Comparison of ENCODE assay signal across 11 mouse cellular contexts in genomic region chr6:145485986-145486605, GRCm38 (mm10).
DNase-seq lines count a peak whose midpoint lies in the region; ATAC-seq and TF ChIP-seq lines count a peak whose summit lies in the region.
"Had no signal": no experiment of that assay in that cellular context is flagged by ENCODE, and none has a peak within 500 bp of the region (broad histone marks: within the 10 kb centered on the region; RNA-seq: fewer than 3 reads in every experiment).

No protein-coding gene starts in this region.

- H3K9ac ChIP-seq in kidney, postnatal 0 days (ENCODE audit: low read depth, low read length): no peak overlapping the region
- no peak overlapping the region for H3K9ac ChIP-seq in forebrain, postnatal 0 days
- H3K9ac ChIP-seq in midbrain, embryonic 13.5 days (replicated peaks): no peak overlapping the region

- H3K9me3 ChIP-seq in kidney, postnatal 0 days (replicated peaks; ENCODE audit: low read length): no peaks in the 10 kb centered on the region
- H3K9me3 ChIP-seq in embryonic facial prominence, embryonic 10.5 days: no peaks in the 10 kb centered on the region
- H3K9me3 ChIP-seq in forebrain, postnatal 0 days (ENCODE audit: low read length): no peaks in the 10 kb centered on the region
- H3K9me3 ChIP-seq in midbrain, embryonic 13.5 days: no peaks in the 10 kb centered on the region
- H3K9me3 ChIP-seq: megakaryocyte, embryonic 14.5 days had no signal

- H3K4me1 ChIP-seq in kidney, postnatal 0 days (replicated peaks; ENCODE audit: insufficient read depth, low read length): peaks cover 15% of the 10 kb centered on the region; the same call in 1 of the 2 replicates
- H3K4me1 ChIP-seq in embryonic facial prominence, embryonic 10.5 days: peaks cover 34% of the 10 kb centered on the region
- H3K4me1 ChIP-seq in forebrain, postnatal 0 days (ENCODE audit: insufficient read depth): 0 out of 2 replicates have a peak, but pooled peaks cover 6% of the 10 kb centered on the region
- H3K4me1 ChIP-seq in midbrain, embryonic 13.5 days (replicated peaks): peaks cover 23% of the 10 kb centered on the region
- H3K4me1 ChIP-seq: megakaryocyte, embryonic 14.5 days had no signal

- DNase-seq in kidney, postnatal 0 days (ENCODE audit: low spot score): peak; percentile 55
- DNase-seq in kidney, adult 9 months: no peak
- DNase-seq in embryonic facial prominence, embryonic 10.5 days (ENCODE audit: low spot score): peak; percentile 54
- peak; percentile 40 for DNase-seq in forebrain, postnatal 0 days
- no peak for DNase-seq in frontal cortex, postnatal 25 days (ENCODE audit: low spot score in 2 of 2)
- no peak for DNase-seq in thymus, postnatal 36 days
- DNase-seq: cerebellum, adult 9-11 months; heart, adult 2 months; kidney, adult 18-20 months had no signal

- H3K27ac ChIP-seq in kidney, postnatal 0 days: no peak overlapping the region
- H3K27ac ChIP-seq in embryonic facial prominence, embryonic 10.5 days (replicated peaks): peak overlapping the region; percentile 49; the same call in 1 of the 2 replicates
- H3K27ac ChIP-seq in forebrain, postnatal 0 days (ENCODE audit: low read depth, low read length): peak overlapping the region; percentile 57; the same call in 1 of the 2 replicates
- H3K27ac ChIP-seq in midbrain, embryonic 13.5 days: peak overlapping the region; percentile 57
- H3K27ac ChIP-seq: heart, adult 2 months had no signal

- H3K4me3 ChIP-seq in kidney, postnatal 0 days (replicated peaks; ENCODE audit: low read depth, low read length): no peak overlapping the region
- H3K4me3 ChIP-seq in embryonic facial prominence, embryonic 10.5 days: no peak overlapping the region
- H3K4me3 ChIP-seq in forebrain, postnatal 0 days (ENCODE audit: low read depth, low read length): no peak overlapping the region
- no peak overlapping the region for H3K4me3 ChIP-seq in midbrain, embryonic 13.5 days (replicated peaks)
- H3K4me3 ChIP-seq: heart, adult 2 months; megakaryocyte, embryonic 14.5 days had no signal

- no peak for TF ChIP-seq CTCF in kidney, postnatal 0 days (IDR thresholded peaks at IDR 0.05; ENCODE audit: low read depth)
- TF ChIP-seq CTCF in forebrain, postnatal 0 days (IDR thresholded peaks at IDR 0.05; ENCODE audit: low read depth): no peak

- 47% methylated on average over 12 of the region's 12 CpGs for WGBS in kidney, postnatal 0 days
- WGBS in embryonic facial prominence, embryonic 10.5 days: 47% methylated on average over 12 of the region's 12 CpGs
- 37% methylated on average over 12 of the region's 12 CpGs for WGBS in forebrain, postnatal 0 days
- WGBS in midbrain, embryonic 13.5 days: 50% methylated on average over 12 of the region's 12 CpGs

- ATAC-seq in kidney, postnatal 0 days (replicated peaks; ENCODE audit: low FRiP score, low read depth): no peak
- peak; percentile 55; the same call in 1 of the 2 replicates for ATAC-seq in forebrain, postnatal 0 days
- peak; percentile 67 for ATAC-seq in midbrain, embryonic 13.5 days

- no peak overlapping the region for H3K4me2 ChIP-seq in kidney, postnatal 0 days (ENCODE audit: low read length)
- H3K4me2 ChIP-seq in forebrain, postnatal 0 days (ENCODE audit: low read depth): no peak overlapping the region
- H3K4me2 ChIP-seq in midbrain, embryonic 13.5 days (replicated peaks): no peak overlapping the region

- no peaks in the 10 kb centered on the region for H3K36me3 ChIP-seq in kidney, postnatal 0 days (ENCODE audit: insufficient read depth, low read length)
- H3K36me3 ChIP-seq in embryonic facial prominence, embryonic 10.5 days (replicated peaks): no peaks in the 10 kb centered on the region
- no peaks in the 10 kb centered on the region for H3K36me3 ChIP-seq in forebrain, postnatal 0 days (ENCODE audit: insufficient read depth)
- H3K36me3 ChIP-seq in midbrain, embryonic 13.5 days: no peaks in the 10 kb centered on the region

- H3K27me3 ChIP-seq in kidney, postnatal 0 days (ENCODE audit: insufficient read depth, low read length): no peaks in the 10 kb centered on the region
- no peaks in the 10 kb centered on the region for H3K27me3 ChIP-seq in embryonic facial prominence, embryonic 10.5 days (replicated peaks; ENCODE audit: low read depth, poor library complexity, severe bottlenecking)
- no peaks in the 10 kb centered on the region for H3K27me3 ChIP-seq in forebrain, postnatal 0 days (ENCODE audit: insufficient read depth, low read length)
- H3K27me3 ChIP-seq in midbrain, embryonic 13.5 days: no peaks in the 10 kb centered on the region

Comparison
In these comparisons a context has a peak if more than half of its experiments do, and no peak if none do; other contexts are left out.
1. DNase-seq: peak in kidney, postnatal 0 days (single experiment), embryonic facial prominence, embryonic 10.5 days (single experiment) and forebrain, postnatal 0 days (single experiment); none in kidney, adult 9 months (single experiment), frontal cortex, postnatal 25 days (0 of 2) and thymus, postnatal 36 days (0 of 2).